Mouse (Mus musculus) heart, embryonic 11.5 days (tissue): ENCODE measurements around the gene Ttc29. TPM values are rescaled to one million over a fixed set of nuclear protein-coding genes. Genes with fewer than 3 reads are reported as not detected.

Source experiments
- ATAC-seq: fragments of 200-750 bp; cut with Nextera tagmentation; replicated peaks from 2 replicates; pipeline ENCODE4 v1.8.0; 2017; ENCODE audit warnings: moderate library complexity; ENCODE audit not compliant: insufficient number of reproducible peaks, low FRiP score, low TSS enrichment
- H3K27ac ChIP-seq: fragments of 300-500 bp; sonication (generic); 2 replicates; pipeline ENCODE4 v1.5.1; 2014; ENCODE audit warnings: mild to moderate bottlenecking, low read depth, low read length
- H3K27me3 ChIP-seq: fragments of 300-500 bp; sonication (generic); 2 replicates; pipeline ENCODE4 v1.6.1; 2014; ENCODE audit warnings: mild to moderate bottlenecking, low read length, mixed read lengths; ENCODE audit not compliant: control insufficient read depth, insufficient read depth
- H3K36me3 ChIP-seq: fragments of 300-500 bp; sonication (generic); 2 replicates; pipeline ENCODE4 v1.6.1; 2014; ENCODE audit warnings: mild to moderate bottlenecking, low read length, moderate library complexity, mixed read lengths; ENCODE audit not compliant: control insufficient read depth, insufficient read depth
- H3K4me1 ChIP-seq: fragments of 300-500 bp; sonication (generic); 2 replicates; pipeline ENCODE4 v1.6.1; 2014; ENCODE audit warnings: low read length; ENCODE audit not compliant: control insufficient read depth, insufficient read depth
- H3K4me2 ChIP-seq: fragments of 300-500 bp; sonication (generic); 2 replicates; pipeline ENCODE4 v1.6.1; 2014; ENCODE audit warnings: mild to moderate bottlenecking, moderate library complexity
- H3K4me3 ChIP-seq: fragments of 300-500 bp; sonication (generic); 2 replicates; pipeline ENCODE4 v1.5.1; 2014; ENCODE audit warnings: low read depth, low read length
- H3K9ac ChIP-seq: fragments of 300-500 bp; sonication (generic); 2 replicates; pipeline ENCODE4 v1.6.1; 2014; ENCODE audit warnings: mild to moderate bottlenecking, low read depth, low read length, moderate library complexity
- H3K9me3 ChIP-seq: fragments of 300-500 bp; sonication (generic); replicated peaks from 2 replicates; pipeline ENCODE4 v1.6.1; 2016; ENCODE audit warnings: low read length; ENCODE audit not compliant: control insufficient read depth
- WGBS: fragments of 180-500 bp; shearing (Covaris S2); extraction: QIAGEN DNeasy Blood & Tissue Kit; methylation state at CpG from one replicate; pipeline ENCODE4 v1.1.7; 2014; ENCODE audit not compliant: insufficient replicate concordance; 5-methylcytosine and 5-hydroxymethylcytosine counted together
- polyA plus RNA-seq: library from polyadenylated mRNA; unstranded; fragments of >200 nt; fragmentation: Nextera tagmentation; extraction: Ambion mirVana; gene quantifications from 2 replicates; pipeline ENCODE4 v1.2.1, GENCODE M21; 2014

The Ttc29 gene
- polyA plus RNA-seq, 1 experiment from 2014 or later = not detected

DNA sequence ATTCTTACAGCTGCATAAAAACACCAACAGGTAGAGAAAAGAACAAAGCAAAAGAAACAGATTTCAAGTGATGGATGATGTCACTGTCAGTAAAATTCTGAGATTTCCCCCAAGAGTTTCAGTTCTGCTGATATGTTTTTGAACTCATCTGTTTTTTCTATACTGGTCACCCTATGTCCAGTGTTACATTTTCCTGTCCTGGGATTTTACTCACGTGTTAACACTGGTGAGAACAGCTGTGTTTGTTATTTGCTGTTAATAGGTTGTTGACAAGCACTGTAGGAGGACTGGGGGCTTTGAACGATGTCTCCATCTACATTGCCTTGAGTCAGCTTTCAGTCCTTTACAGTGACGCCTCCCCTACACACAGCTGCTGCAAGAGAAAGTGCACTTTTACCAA is 53.1 kb downstream of the Ttc29 start:
- H3K27me3 ChIP-seq = no peaks in the 10 kb centered on the region
- no peak overlapping the region for H3K27ac ChIP-seq
- H3K9ac ChIP-seq = no peak overlapping the region
- no peaks in the 10 kb centered on the region for H3K36me3 ChIP-seq
- ATAC-seq = no peak
- H3K4me2 ChIP-seq = no peak overlapping the region
- WGBS = 29% methylated on average over 3 of the region's 3 CpGs
- no peaks in the 10 kb centered on the region for H3K4me1 ChIP-seq
- H3K9me3 ChIP-seq = no peaks in the 10 kb centered on the region
- no peak overlapping the region for H3K4me3 ChIP-seq

DNA sequence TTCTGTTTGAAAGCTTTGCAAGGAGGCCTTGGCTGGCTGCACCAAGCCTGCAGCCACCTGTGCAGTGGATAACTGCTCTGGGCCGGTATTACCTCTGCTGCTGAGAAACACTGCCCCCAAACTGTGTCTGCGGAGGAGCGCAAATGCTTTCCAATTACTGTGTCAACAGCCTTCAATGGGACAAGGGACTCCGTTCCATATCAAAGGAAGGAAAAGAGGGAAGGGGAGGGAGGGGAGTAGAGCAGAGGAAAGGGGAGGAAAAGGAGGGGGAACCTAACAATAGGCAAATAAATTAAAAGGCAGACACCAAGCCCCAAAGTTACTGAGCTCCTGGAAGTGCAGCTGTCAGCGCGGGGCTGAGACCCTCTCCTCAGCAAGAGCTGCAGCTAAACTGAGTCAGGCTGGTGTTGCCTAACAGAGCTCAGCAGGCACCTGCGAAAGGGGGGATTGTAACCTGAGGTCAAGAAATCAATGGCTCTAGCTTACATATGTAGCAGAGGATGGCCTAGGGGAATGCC is 54.9 kb downstream of the Ttc29 start:
- WGBS = 7% methylated on average over 7 of the region's 7 CpGs
- Histone ChIP-seq H3K9ac (no peak overlapping the region), H3K4me3 (no peak overlapping the region), H3K4me2 (peak overlapping the region; percentile 32; the same call in 1 of the 2 replicates), H3K4me1 (no peaks in the 10 kb centered on the region), H3K36me3 (no peaks in the 10 kb centered on the region), H3K27me3 (no peaks in the 10 kb centered on the region), H3K9me3 (no peaks in the 10 kb centered on the region), H3K27ac (no peak overlapping the region)
- no peak for ATAC-seq

DNA sequence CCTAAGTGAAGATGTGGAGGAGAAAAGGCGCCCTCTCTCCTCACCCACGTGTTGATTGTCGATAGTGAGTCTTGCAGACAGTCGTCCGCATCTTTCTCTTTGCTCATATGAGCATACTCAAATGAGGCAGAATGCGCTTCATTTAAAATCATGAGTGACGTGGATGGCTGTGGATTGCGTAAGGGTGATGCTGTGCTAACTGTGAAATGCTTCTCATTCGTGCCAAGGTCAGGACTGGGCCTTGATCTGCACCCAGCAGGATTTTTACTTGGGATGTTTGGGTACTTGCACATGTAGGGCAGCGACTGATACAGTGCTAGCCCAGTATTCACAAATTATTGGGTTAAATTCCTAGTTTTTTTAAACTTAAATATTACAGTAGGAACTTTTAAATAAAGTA is 56.2 kb downstream of the Ttc29 start:
- 74% methylated on average over 10 of the region's 10 CpGs for WGBS

DNA sequence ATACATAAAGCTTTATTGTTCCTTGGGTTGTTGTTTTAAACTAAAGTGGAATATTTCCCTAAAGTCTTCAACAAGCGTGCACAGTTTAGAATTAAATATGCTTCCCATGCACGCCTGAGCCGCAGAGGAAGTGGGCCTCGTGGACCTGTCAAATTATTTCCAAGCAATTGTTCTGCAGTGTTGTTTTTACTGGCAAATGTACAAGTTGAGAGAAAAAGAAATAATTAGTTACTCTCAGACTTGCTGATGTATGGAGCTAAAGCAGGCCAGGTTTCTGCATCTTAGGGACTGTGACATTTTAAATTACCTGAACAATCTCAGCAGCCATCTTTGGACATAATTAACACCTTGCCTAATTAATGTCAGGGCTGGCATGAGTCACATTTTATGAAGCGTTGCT is 58.3 kb downstream of the Ttc29 start:
- H3K4me3 ChIP-seq = no peak overlapping the region
- no peaks in the 10 kb centered on the region for H3K36me3 ChIP-seq
- H3K9me3 ChIP-seq = no peaks in the 10 kb centered on the region
- H3K27ac ChIP-seq = no peak overlapping the region
- WGBS = 51% methylated on average over 5 of the region's 5 CpGs
- no peak for ATAC-seq
- H3K27me3 ChIP-seq = no peaks in the 10 kb centered on the region
- H3K4me1 ChIP-seq = no peaks in the 10 kb centered on the region
- H3K4me2 ChIP-seq = no peak overlapping the region
- H3K9ac ChIP-seq = no peak overlapping the region

More for the DNA sequence above, 56.2 kb downstream of the Ttc29 start:
- no peak overlapping the region for H3K4me3 ChIP-seq
- H3K4me2 ChIP-seq = no peak overlapping the region
- H3K4me1 ChIP-seq = no peaks in the 10 kb centered on the region
- no peaks in the 10 kb centered on the region for H3K9me3 ChIP-seq
- no peak overlapping the region for H3K9ac ChIP-seq
- no peaks in the 10 kb centered on the region for H3K36me3 ChIP-seq
- ATAC-seq = no peak
- H3K27ac ChIP-seq = no peak overlapping the region
- no peaks in the 10 kb centered on the region for H3K27me3 ChIP-seq

DNA sequence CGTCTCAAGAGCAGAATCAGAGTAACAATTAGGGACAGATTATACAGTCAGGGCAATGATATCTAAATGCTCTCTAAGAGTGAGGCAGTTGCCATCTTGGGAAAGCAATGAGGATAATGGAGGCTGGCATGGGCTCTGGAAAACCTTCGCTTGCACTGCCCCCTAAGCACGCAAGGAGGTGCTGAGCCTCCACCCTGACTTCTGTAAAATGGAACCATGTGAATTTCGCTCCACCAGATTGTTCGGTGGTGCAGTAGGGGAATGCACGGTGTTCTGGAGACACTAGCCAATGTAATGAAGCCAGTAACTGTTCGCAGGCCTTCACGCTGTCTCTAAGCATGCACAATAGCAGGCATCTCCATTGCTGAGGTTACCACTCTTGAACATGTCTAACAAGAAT is 63.0 kb downstream of the Ttc29 start:
- Histone ChIP-seq H3K9ac (no peak overlapping the region), H3K9me3 (no peaks in the 10 kb centered on the region), H3K27ac (no peak overlapping the region), H3K4me1 (no peaks in the 10 kb centered on the region), H3K4me2 (no peak overlapping the region), H3K4me3 (no peak overlapping the region), H3K36me3 (no peaks in the 10 kb centered on the region), H3K27me3 (no peaks in the 10 kb centered on the region)
- no peak for ATAC-seq
- 77% methylated on average over 8 of the region's 8 CpGs for WGBS

DNA sequence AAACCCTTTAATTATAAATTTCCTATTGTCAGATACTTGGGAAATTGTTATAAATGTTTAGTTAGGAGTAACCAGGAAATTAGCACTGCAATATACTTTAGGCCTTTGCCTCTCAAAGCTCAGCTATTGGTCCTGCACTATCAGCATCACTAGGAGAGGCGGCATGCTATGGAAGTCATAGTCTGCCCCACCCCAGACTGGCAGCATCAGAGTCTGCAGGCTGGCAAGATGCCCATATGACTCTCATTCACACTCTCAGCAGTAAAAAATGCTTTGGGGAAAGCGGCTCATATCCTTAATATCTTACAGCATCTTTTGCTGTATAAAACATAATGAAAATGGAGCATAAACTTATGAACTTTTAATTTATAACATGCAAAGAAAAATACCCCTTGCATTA is 64.3 kb downstream of the Ttc29 start:
- H3K9ac ChIP-seq = no peak overlapping the region
- no peaks in the 10 kb centered on the region for H3K36me3 ChIP-seq
- no peak overlapping the region for H3K27ac ChIP-seq
- no peaks in the 10 kb centered on the region for H3K4me1 ChIP-seq
- no peak overlapping the region for H3K4me2 ChIP-seq
- ATAC-seq = no peak
- H3K27me3 ChIP-seq = no peaks in the 10 kb centered on the region
- no peak overlapping the region for H3K4me3 ChIP-seq
- 71% methylated on average over 2 of the region's 2 CpGs for WGBS
- H3K9me3 ChIP-seq = no peaks in the 10 kb centered on the region

DNA sequence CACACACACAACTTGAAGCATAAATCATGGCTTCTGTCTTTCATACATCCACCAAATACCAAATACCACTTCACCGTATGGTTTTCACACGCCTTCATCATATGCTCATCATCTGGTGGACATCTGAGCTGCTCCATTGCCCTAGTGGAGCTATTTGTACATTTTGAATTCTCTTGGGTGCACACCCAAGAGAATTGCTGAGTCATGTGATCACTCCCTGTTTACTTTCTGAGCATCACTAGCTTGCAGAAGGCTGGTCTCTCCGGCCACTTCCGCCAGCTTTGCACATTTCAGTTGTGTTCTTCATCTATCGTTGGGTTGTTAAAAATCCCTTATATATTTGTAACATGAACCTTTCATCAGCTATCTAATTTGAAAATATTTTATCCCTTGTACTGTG is 65.5 kb downstream of the Ttc29 start:
- ATAC-seq = no peak
- 86% methylated on average over 5 of the region's 5 CpGs for WGBS

DNA sequence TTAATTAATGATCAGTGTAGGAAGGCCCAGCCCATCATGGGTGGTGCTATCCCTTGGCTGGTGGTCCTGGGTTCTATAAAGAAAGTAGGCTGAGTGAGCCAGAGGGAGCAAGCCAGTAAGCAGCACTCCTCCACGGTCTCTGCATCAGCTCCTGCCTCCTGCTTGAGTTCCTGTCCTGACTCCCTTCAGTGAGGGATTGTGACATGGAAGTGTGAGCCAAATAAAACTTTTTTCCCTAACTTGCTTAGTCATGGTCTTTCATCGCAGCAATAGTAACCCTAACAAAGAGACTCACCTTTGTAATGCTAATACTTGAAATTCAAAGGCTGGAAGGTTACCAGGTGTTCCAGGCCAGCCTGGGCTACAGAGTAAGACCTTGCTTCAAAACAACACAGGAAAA is 71.7 kb downstream of the Ttc29 start:
- H3K4me2 ChIP-seq = no peak overlapping the region
- no peak overlapping the region for H3K4me3 ChIP-seq
- 75% methylated on average over 2 of the region's 2 CpGs for WGBS
- no peak for ATAC-seq
- no peak overlapping the region for H3K9ac ChIP-seq
- H3K27me3 ChIP-seq = no peaks in the 10 kb centered on the region
- H3K36me3 ChIP-seq = no peaks in the 10 kb centered on the region
- H3K4me1 ChIP-seq = no peaks in the 10 kb centered on the region
- H3K27ac ChIP-seq = no peak overlapping the region
- H3K9me3 ChIP-seq = no peaks in the 10 kb centered on the region

More for the DNA sequence above, 65.5 kb downstream of the Ttc29 start:
- no peak overlapping the region for H3K9ac ChIP-seq
- H3K36me3 ChIP-seq = no peaks in the 10 kb centered on the region
- no peak overlapping the region for H3K4me3 ChIP-seq
- no peaks in the 10 kb centered on the region for H3K27me3 ChIP-seq
- no peak overlapping the region for H3K4me2 ChIP-seq
- no peaks in the 10 kb centered on the region for H3K9me3 ChIP-seq
- H3K27ac ChIP-seq = no peak overlapping the region
- no peaks in the 10 kb centered on the region for H3K4me1 ChIP-seq

DNA sequence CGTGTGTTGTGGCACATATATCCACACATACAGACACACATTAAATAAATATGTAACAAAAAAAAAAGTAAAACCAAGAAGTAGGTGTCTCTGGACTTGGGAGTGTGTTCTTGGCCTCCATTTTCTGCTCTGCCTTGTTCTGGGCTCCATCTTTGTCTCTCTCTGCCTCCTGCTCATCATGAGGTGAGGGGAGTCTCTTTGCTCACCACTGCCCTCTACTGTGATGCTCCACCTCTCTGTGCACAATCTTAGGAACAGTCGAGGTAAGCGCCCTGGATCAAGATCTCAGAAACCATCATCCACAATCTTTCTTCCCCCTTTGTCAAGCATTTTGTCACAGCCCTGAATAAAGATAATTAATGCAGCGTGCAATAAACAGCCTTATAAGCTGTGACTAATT is 72.3 kb downstream of the Ttc29 start:
- ATAC-seq = no peak

More for the DNA sequence above, 72.3 kb downstream of the Ttc29 start:
- Histone ChIP-seq H3K27ac (no peak overlapping the region), H3K9me3 (no peaks in the 10 kb centered on the region), H3K27me3 (no peaks in the 10 kb centered on the region), H3K36me3 (no peaks in the 10 kb centered on the region), H3K9ac (no peak overlapping the region), H3K4me2 (no peak overlapping the region), H3K4me1 (no peaks in the 10 kb centered on the region), H3K4me3 (no peak overlapping the region)
- 74% methylated on average over 4 of the region's 4 CpGs for WGBS
